7 mouse cellular contexts compared by ENCODE assay signal in the genomic region with DNA sequence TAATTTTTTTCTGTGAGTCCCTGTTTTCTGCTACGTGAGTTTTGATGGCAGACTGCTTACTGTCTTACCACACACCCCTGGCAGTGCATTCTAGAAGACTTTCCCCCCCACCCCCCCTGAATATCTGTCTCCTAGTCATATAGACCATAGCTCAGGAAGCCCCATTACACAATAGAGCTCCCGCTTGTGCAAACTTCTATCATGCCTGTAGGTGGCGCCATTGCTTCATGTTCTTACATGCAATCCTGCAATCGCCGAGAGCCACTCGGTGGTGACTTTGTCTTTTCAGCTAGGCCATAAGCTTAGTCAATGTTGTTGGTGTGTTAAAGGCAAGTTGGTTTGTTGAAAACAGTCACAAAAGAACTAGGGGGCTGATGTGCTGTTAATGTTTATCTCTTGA. TPM values are rescaled to one million over a fixed set of nuclear protein-coding genes. Genes with fewer than 3 reads are reported as not detected.
A peak's percentile ranks its signal among the peaks of the same experiment; 100 is the strongest.
DNase-seq lines count a peak whose midpoint lies in the region; ATAC-seq and TF ChIP-seq lines count a peak whose summit lies in the region.

No protein-coding gene starts in this region.

- H3K9ac ChIP-seq in hindbrain, postnatal 0 days (replicated peaks; ENCODE audit: low read length): no peak overlapping the region
- no peak overlapping the region for H3K9ac ChIP-seq in midbrain, embryonic 15.5 days

- H3K4me3 ChIP-seq in hindbrain, postnatal 0 days (ENCODE audit: low read length): no peak overlapping the region
- H3K4me3 ChIP-seq in midbrain, embryonic 15.5 days: no peak overlapping the region

- no peak overlapping the region for H3K27ac ChIP-seq in hindbrain, postnatal 0 days
- H3K27ac ChIP-seq in midbrain, embryonic 15.5 days: no peak overlapping the region

- peak; percentile 83 for DNase-seq in R1 (ENCODE audit: low read depth, low spot score)
- DNase-seq in cerebellum, adult 18-20 months: peak; percentile 83 to 87
- DNase-seq in forelimb bud, embryonic 11.5 days (ENCODE audit: low read depth, low spot score): peak; percentile 87
- DNase-seq in hindbrain, postnatal 0 days (ENCODE audit: low spot score): peak; percentile 95
- DNase-seq in left cerebral cortex, postnatal 14 days (ENCODE audit: low spot score in 2 of 2): peak; percentile 87 to 92
- DNase-seq in spleen, postnatal 10 days (ENCODE audit: low spot score in 2 of 2): peak; percentile 41 to 78

- 2% methylated on average over 6 of the region's 6 CpGs for WGBS in hindbrain, postnatal 0 days
- WGBS in midbrain, embryonic 15.5 days: 3% methylated on average over 6 of the region's 6 CpGs

- no peaks in the 10 kb centered on the region for H3K36me3 ChIP-seq in hindbrain, postnatal 0 days (ENCODE audit: insufficient read depth, low read length)
- H3K36me3 ChIP-seq in midbrain, embryonic 15.5 days (replicated peaks): no peaks in the 10 kb centered on the region

- no peaks in the 10 kb centered on the region for H3K4me1 ChIP-seq in hindbrain, postnatal 0 days (ENCODE audit: insufficient read depth, low read length)
- H3K4me1 ChIP-seq in midbrain, embryonic 15.5 days: no peaks in the 10 kb centered on the region

- peak; percentile 89 for TF ChIP-seq CTCF in hindbrain, postnatal 0 days (IDR thresholded peaks at IDR 0.05; ENCODE audit: low read depth)

- no peaks in the 10 kb centered on the region for H3K27me3 ChIP-seq in hindbrain, postnatal 0 days (ENCODE audit: insufficient read depth, low read length)
- no peaks in the 10 kb centered on the region for H3K27me3 ChIP-seq in midbrain, embryonic 15.5 days (replicated peaks)

- H3K9me3 ChIP-seq in hindbrain, postnatal 0 days (ENCODE audit: low read length): no peaks in the 10 kb centered on the region
- H3K9me3 ChIP-seq in midbrain, embryonic 15.5 days: no peaks in the 10 kb centered on the region

- no peak overlapping the region for H3K4me2 ChIP-seq in hindbrain, postnatal 0 days (ENCODE audit: low read depth, low read length)
- no peak overlapping the region for H3K4me2 ChIP-seq in midbrain, embryonic 15.5 days

- peak; percentile 88 for ATAC-seq in hindbrain, postnatal 0 days
- peak; percentile 92 for ATAC-seq in midbrain, embryonic 15.5 days (replicated peaks)

- intact Hi-C loops in left cerebral cortex, postnatal 14 days (cut with DNase I): loop anchor here (5.0 to 10.0 kb wide), 2 partner anchors 299 to 417 kb away; no protein-coding TSS in a partner anchor

RNA-seq across cellular contexts. Expression of a gene that starts 10.9 kb away (rescaled TPM):
- total RNA-seq in hindbrain, postnatal 0 days (2014; rRNA removed): 0.18 and 0.68 TPM in 2 replicates
- 0.26 and 0.48 TPM in 2 replicates for polyA plus RNA-seq in hindbrain, postnatal 0 days (2015; fragmentation: Nextera tagmentation; extraction: Ambion mirVana)
- total RNA-seq in left cerebral cortex, postnatal 14 days (2021): under 1 TPM; 0.19 to 0.24 TPM
- 0.10 and 0.28 TPM in 2 replicates for polyA plus RNA-seq in midbrain, embryonic 15.5 days (2015; fragmentation: Nextera tagmentation; extraction: Ambion mirVana)

RNA-seq across cellular contexts. Expression of a gene that starts 26.6 kb away (rescaled TPM):
- total RNA-seq in hindbrain, postnatal 0 days (2014; rRNA removed): 0.29 TPM in 1 of 2 replicates, not detected in the other
- polyA plus RNA-seq in hindbrain, postnatal 0 days (2015; fragmentation: Nextera tagmentation; extraction: Ambion mirVana): 0.88 and 1.0 TPM in 2 replicates
- 1 to 10 TPM in 1 of 2 experiments, under 1 TPM in 1; 0.47 to 1.0 TPM for total RNA-seq in left cerebral cortex, postnatal 14 days (2021)
- polyA plus RNA-seq in midbrain, embryonic 15.5 days (2015; fragmentation: Nextera tagmentation; extraction: Ambion mirVana): 1.0 and 1.3 TPM in 2 replicates
